8 mouse cellular contexts compared by ENCODE assay signal in the genomic region with DNA sequence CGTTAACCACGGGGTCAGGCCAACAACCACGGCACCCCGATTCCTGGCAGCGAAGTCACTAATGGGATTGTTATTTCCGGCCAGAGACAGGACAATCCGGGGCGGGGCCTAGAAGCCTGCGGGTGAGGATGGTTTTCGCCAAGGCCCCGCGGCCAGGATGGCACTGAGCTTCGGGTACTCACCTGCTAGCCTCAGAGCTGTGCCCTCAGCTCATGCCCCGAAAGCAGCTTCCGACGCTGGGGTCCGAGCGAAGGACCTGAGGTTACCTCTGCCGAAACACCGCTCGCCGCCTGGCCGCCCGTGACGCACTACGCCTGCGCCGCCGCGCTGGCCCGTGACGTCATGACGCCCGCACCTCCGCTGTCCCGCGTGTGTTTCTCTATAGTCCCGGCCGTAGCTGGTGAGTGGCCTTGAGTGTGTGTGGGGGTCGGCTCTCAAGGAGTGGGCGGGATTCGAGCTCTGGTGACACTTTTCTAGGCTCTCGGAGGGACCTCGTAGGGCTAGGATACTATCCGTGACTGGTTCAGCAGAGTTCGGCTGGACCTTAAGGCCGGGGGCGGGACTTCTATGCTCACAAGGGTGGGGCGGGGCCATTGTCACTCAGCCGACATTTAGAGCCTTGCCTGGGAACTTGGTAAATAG. TPM values are rescaled to one million over a fixed set of nuclear protein-coding genes. Genes with fewer than 3 reads are reported as not detected.
DNase-seq lines count a peak whose midpoint lies in the region; ATAC-seq and TF ChIP-seq lines count a peak whose summit lies in the region.

Gene Mrrf (plus strand): TSS at position 90 of the 642 bp plus-strand sequence.
Gene Rbm18 (minus strand): TSS at position 474 of the 642 bp plus-strand sequence.

- peaks cover 41% of the 10 kb centered on the region for H3K36me3 ChIP-seq in megakaryocyte, embryonic 14.5 days (replicated peaks; ENCODE audit: low read length)

- H3K9me3 ChIP-seq in megakaryocyte, embryonic 14.5 days = no peaks in the 10 kb centered on the region

- no peak for TF ChIP-seq CTCF in cortical plate, adult 2 months (IDR thresholded peaks at IDR 0.05; ENCODE audit: extremely low read depth, insufficient read depth, low read length)

- peaks cover 2% of the 10 kb centered on the region; the same call in 1 of the 2 replicates for H3K4me1 ChIP-seq in cortical plate, adult 2 months (ENCODE audit: control insufficient read depth, insufficient read depth, low read length)
- H3K4me1 ChIP-seq in megakaryocyte, embryonic 14.5 days = peaks cover 48% of the 10 kb centered on the region

- ATAC-seq in activated CD4-positive, CD25-positive, alpha-beta regulatory T cell, adult 4 months = peak; percentile 91

- peak; percentile 60 for TF ChIP-seq POLR2A in cortical plate, adult 2 months (IDR thresholded peaks at IDR 0.05; ENCODE audit: extremely low read depth, insufficient read depth, low read length)

- peak; percentile 87 to 88 for DNase-seq in gastrocnemius, adult 8-10 months (ENCODE audit: low spot score in 2 of 2)
- DNase-seq in hindlimb bud, embryonic 11.5 days (ENCODE audit: extremely low spot score, low read depth, low spot score) = peak; percentile 67
- DNase-seq in left cerebral cortex, adult 8-10 months (ENCODE audit: low spot score in 2 of 2) = peak; percentile 85 to 94
- peak; percentile 92 to 94 for DNase-seq in right cerebral cortex, postnatal 10 days (ENCODE audit: low spot score in 2 of 2)
- DNase-seq in urinary bladder, postnatal 25 days (ENCODE audit: low spot score) = peak; percentile 93

- no peaks in the 10 kb centered on the region for H3K27me3 ChIP-seq in megakaryocyte, embryonic 14.5 days (replicated peaks)

- peak within 1 kb of the TSS; percentile 97 for H3K27ac ChIP-seq in cortical plate, adult 2 months (ENCODE audit: insufficient read depth, low read length)

- peak within 1 kb of the TSS; percentile 93 for H3K4me3 ChIP-seq in cortical plate, adult 2 months (ENCODE audit: insufficient read depth, low read length)
- H3K4me3 ChIP-seq in megakaryocyte, embryonic 14.5 days (replicated peaks) = peak within 1 kb of the TSS; percentile 99

RNA-seq across cellular contexts. Expression of gene Mrrf, which starts in this region (rescaled TPM):
- polyA plus RNA-seq in activated CD4-positive, CD25-positive, alpha-beta regulatory T cell, adult 4 months (2017; shearing (Covaris generic)) = 10 to 100 TPM in 1 of 2 experiments, 1 to 10 TPM in 1; 9.4 to 16.3 TPM
- 21.1 and 23.8 TPM in 2 replicates for polyA plus RNA-seq in cortical plate, adult 2 months (2012; rRNA removed)
- total RNA-seq in gastrocnemius, adult 8-10 months (2022) = 10 to 100 TPM; 16.5 to 19.6 (median 17.5) TPM
- total RNA-seq in left cerebral cortex, adult 8-10 months (2022) = 10 to 100 TPM; 15.4 to 25.6 (median 18.5) TPM
- polyA plus RNA-seq in megakaryocyte, embryonic 14.5 days (2012; ENCODE audit: insufficient read depth, low replicate concordance) = 2.5 and 6.8 TPM in 2 replicates

RNA-seq across cellular contexts. Expression of gene Rbm18, which starts in this region (rescaled TPM):
- 10 to 100 TPM; 47.5 to 55.6 TPM for polyA plus RNA-seq in activated CD4-positive, CD25-positive, alpha-beta regulatory T cell, adult 4 months (2017; shearing (Covaris generic))
- polyA plus RNA-seq in cortical plate, adult 2 months (2012; rRNA removed) = 50.0 and 50.4 TPM in 2 replicates
- total RNA-seq in gastrocnemius, adult 8-10 months (2022) = 10 to 100 TPM; 29.7 to 36.4 (median 32.2) TPM
- 10 to 100 TPM; 42.1 to 48.2 (median 42.9) TPM for total RNA-seq in left cerebral cortex, adult 8-10 months (2022)
- polyA plus RNA-seq in megakaryocyte, embryonic 14.5 days (2012; ENCODE audit: insufficient read depth, low replicate concordance) = 4.2 TPM in 1 of 2 replicates, not detected in the other

Comparison
In these comparisons a context has a peak if more than half of its experiments do, and no peak if none do; other contexts are left out.
1. Peak in every context shown above with its lines: DNase-seq, ATAC-seq, H3K4me3 ChIP-seq and H3K27ac ChIP-seq.